Mouse (Mus musculus) C2C12 (cell line): ENCODE data around the gene Syne1.

Experiments used
- CEBPB ChIP-seq: IDR thresholded peaks from one replicate; pipeline ENCODE4 v1.6.1; 2011; ENCODE audit warnings: low read depth, mild to moderate bottlenecking, control low read depth, moderate library complexity
- CTCF ChIP-seq: IDR thresholded peaks from one replicate; pipeline ENCODE4 v1.5.1; 2011; ENCODE audit not compliant: control insufficient read depth, insufficient read depth, insufficient read length
- MAX ChIP-seq: IDR thresholded peaks from one replicate; pipeline ENCODE4 v1.6.1; 2011; ENCODE audit warnings: mild to moderate bottlenecking, control low read depth
- MYOD1 ChIP-seq: IDR thresholded peaks from one replicate; pipeline ENCODE4 v1.6.1; 2011; ENCODE audit warnings: low read depth; ENCODE audit not compliant: control insufficient read depth, insufficient read length
- USF1 ChIP-seq: IDR thresholded peaks from one replicate; pipeline ENCODE4 v1.6.1; 2011; ENCODE audit warnings: low read depth, mild to moderate bottlenecking, control low read depth, moderate library complexity

DNA sequence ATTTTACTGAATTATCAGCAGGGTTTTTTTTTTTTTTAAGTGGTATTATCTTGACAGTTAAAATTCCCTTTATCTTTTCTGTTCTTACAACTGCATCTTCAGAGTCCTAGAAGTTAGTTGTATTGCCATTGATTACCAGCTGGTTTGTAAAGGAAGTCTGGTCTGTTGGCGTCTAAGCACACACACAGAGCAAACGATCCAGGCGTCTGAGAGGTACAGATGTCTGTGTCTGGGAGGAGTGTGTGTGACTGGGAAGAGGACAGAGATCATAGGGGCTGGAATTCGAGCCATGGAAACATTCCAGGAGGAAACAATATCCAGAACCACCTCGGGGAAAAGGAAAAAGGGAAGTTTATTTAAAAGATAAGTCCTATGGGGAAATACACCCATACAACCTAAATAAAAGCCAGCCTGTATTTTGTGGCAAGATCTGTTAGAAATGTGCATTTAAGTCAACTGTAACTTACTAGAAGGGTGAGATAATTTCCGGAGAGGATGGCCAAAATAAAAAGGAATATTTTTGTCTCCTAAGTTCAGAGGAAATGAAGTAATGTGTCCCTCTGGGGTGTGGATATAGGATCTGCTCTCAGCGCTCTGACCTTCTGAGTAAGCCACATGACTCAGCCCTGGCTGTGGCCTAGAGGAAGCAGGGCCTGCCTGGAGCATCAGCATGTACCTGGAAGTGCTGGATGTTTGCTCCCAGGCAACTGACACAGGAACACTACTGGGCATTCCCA, 343.2 kb downstream of the Syne1 start:
- no peak for TF ChIP-seq CTCF
- TF ChIP-seq MYOD1 = no peak
- peak; percentile 82 for TF ChIP-seq MAX
- TF ChIP-seq CEBPB = peak; percentile 57
- peak; percentile 69 for TF ChIP-seq USF1
